Mouse (Mus musculus): ENCODE results near the gene Cdkl2.

DNA sequence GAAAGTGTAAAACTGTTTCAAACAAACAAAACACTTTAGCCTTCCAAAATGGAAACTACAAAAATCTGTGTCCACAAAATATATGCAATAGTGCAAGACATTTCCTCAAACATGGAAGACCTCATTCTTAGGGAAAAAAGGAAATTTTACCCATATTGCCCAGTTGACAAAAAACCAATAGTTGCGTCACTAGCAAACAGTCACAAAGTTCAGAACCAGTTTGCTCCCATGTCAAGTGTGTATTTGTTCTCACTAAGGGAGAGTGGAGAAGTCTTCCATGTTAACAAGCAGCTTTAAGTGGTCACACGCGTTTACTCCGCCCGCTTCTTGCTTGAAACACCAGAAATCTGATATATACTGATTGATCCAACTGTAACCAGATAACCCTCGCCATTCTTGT is 9.2 kb upstream of the Cdkl2 start:
- no peak for TF ChIP-seq POLR2A (IDR thresholded peaks at IDR 0.05; ENCODE audit: borderline replicate concordance, extremely low read depth, insufficient read depth, insufficient read length, poor library complexity, severe bottlenecking)
- no peak for TF ChIP-seq CTCF (IDR thresholded peaks at IDR 0.05; ENCODE audit: borderline replicate concordance, extremely low read depth, insufficient read depth, insufficient read length)
